Mouse (Mus musculus): ENCODE measurements around the gene Fam189a1. TPM values are rescaled to one million over a fixed set of nuclear protein-coding genes. Genes with fewer than 3 reads are reported as not detected.
A peak's percentile ranks its signal among the peaks of the same experiment; 100 is the strongest.

The Fam189a1 gene
- polyA plus RNA-seq, 1 experiment from 2014 or later, result 0.54 TPM

DNA sequence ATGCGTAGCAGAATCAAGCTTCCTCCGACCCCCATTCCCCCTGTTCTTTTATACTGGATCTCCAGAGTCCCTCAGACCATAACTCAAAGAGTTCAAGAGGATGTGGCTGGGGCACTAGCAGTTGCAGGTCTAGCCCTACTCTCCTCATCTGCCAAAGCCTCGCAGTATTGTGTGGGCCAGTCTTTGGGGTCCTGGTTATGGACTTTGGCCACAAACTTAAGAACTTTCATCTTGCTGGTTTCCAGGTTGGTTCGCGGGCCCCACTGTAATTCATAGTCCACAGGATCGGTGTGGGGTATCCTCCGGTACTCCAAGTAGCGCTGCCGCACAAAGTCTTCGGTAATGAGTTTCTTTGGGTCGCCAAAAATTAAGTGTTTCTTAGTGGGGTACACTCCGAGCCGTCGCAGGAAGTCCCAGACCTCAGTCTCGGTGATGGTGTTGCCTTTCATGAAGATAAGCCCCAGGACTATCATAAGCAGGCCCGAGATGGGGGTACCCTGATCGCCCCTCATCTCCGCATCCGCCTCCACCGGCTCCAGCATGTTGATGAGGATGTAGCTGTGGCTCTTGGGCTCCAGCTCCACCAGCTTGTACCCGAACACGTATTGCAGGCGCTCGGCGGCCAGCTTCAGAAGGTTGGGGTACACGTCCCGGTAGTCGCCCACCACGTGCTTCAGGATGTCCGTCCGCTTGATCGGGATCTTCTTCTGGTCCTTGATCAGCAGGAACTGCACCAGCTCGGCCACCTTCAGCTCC is 284.2 kb downstream of the Fam189a1 start:
- no peaks in the 10 kb centered on the region for H3K9me3 ChIP-seq (ENCODE audit: control insufficient read depth, low read depth, low read length)
- peak; percentile 50 for ATAC-seq (ENCODE audit: insufficient number of reproducible peaks, insufficient read depth, low FRiP score, low read depth)
- peaks cover 8% of the 10 kb centered on the region for H3K4me1 ChIP-seq (ENCODE audit: control insufficient read depth, insufficient read depth, low read length)
- peak overlapping the region; percentile 95 for H3K9ac ChIP-seq (replicated peaks; ENCODE audit: low read depth, low read length)
- peak overlapping the region; percentile 97 for H3K27ac ChIP-seq (ENCODE audit: low read length)
- 1% methylated on average over 33 of the region's 33 CpGs for WGBS
- no peaks in the 10 kb centered on the region for H3K27me3 ChIP-seq (ENCODE audit: control insufficient read depth, insufficient read depth, low read length)
- peak overlapping the region; percentile 60 for H3K4me2 ChIP-seq (replicated peaks; ENCODE audit: low read depth, low read length)
- H3K4me3 ChIP-seq (ENCODE audit: low read depth, low read length), result peak overlapping the region; percentile 87
- no peaks in the 10 kb centered on the region for H3K36me3 ChIP-seq (ENCODE audit: control insufficient read depth, insufficient read depth, low read length)

DNA sequence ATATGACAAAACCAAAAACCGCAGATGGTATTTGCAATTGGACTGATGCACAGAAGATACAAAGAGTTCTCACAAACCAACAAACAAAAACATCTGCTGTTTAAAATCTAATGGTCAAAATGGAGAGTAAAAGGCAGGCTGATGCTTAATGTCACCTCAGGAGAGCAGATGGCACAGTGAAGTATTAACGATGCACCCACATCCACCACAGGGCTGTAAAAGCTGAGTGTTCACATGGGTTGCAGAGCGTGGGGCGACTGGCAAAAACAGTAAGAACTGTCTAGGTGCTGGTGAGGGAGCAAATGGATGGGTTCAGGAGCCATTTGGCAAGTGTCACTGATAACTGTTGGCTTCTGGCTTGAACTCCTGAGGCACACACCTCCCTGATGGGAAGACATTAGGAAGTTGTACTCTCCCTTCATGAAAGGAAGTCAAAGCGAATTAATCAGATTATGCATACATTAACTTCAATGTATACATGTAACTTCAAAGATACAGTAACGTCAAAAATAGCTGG is 286.8 kb downstream of the Fam189a1 start:
- no peak overlapping the region for H3K9ac ChIP-seq (replicated peaks; ENCODE audit: low read depth, low read length)
- H3K9me3 ChIP-seq (ENCODE audit: control insufficient read depth, low read depth, low read length), result no peaks in the 10 kb centered on the region
- no peaks in the 10 kb centered on the region for H3K27me3 ChIP-seq (ENCODE audit: control insufficient read depth, insufficient read depth, low read length)
- H3K4me2 ChIP-seq (replicated peaks; ENCODE audit: low read depth, low read length), result no peak overlapping the region
- ATAC-seq (ENCODE audit: insufficient number of reproducible peaks, insufficient read depth, low FRiP score, low read depth), result no peak
- no peak overlapping the region for H3K4me3 ChIP-seq (ENCODE audit: low read depth, low read length)
- peaks cover 8% of the 10 kb centered on the region for H3K4me1 ChIP-seq (ENCODE audit: control insufficient read depth, insufficient read depth, low read length)
- no peaks in the 10 kb centered on the region for H3K36me3 ChIP-seq (ENCODE audit: control insufficient read depth, insufficient read depth, low read length)
- WGBS, result 80% methylated on average over 6 of the region's 6 CpGs
- H3K27ac ChIP-seq (ENCODE audit: low read length), result no peak overlapping the region

DNA sequence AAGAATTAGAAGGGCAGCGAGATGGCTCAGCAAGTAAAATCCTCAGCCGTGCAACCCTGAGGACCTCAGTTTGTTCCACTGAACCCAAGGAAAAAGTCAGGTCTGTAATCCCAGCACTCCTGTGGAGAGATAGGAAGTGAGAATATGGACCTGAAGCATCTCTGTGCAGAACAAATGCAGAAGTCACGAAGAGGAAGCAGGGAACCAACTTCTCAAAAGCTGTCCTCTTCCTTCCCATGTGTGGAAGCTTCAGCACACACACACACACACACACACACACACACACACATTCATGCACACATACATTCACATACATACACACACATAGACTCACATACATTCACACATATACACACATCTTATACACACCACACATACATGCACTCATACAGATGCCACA is 292.8 kb downstream of the Fam189a1 start:
- no peaks in the 10 kb centered on the region for H3K4me1 ChIP-seq (ENCODE audit: control insufficient read depth, insufficient read depth, low read length)
- H3K27me3 ChIP-seq (ENCODE audit: control insufficient read depth, insufficient read depth, low read length), result no peaks in the 10 kb centered on the region
- no peak overlapping the region for H3K27ac ChIP-seq (ENCODE audit: low read length)
- no peaks in the 10 kb centered on the region for H3K36me3 ChIP-seq (ENCODE audit: control insufficient read depth, insufficient read depth, low read length)
- WGBS, result 75% methylated on average over 3 of the region's 3 CpGs
- H3K9me3 ChIP-seq (ENCODE audit: control insufficient read depth, low read depth, low read length), result no peaks in the 10 kb centered on the region
- H3K4me3 ChIP-seq (ENCODE audit: low read depth, low read length), result no peak overlapping the region
- no peak for ATAC-seq (ENCODE audit: insufficient number of reproducible peaks, insufficient read depth, low FRiP score, low read depth)
- no peak overlapping the region for H3K9ac ChIP-seq (replicated peaks; ENCODE audit: low read depth, low read length)
- H3K4me2 ChIP-seq (replicated peaks; ENCODE audit: low read depth, low read length), result no peak overlapping the region

DNA sequence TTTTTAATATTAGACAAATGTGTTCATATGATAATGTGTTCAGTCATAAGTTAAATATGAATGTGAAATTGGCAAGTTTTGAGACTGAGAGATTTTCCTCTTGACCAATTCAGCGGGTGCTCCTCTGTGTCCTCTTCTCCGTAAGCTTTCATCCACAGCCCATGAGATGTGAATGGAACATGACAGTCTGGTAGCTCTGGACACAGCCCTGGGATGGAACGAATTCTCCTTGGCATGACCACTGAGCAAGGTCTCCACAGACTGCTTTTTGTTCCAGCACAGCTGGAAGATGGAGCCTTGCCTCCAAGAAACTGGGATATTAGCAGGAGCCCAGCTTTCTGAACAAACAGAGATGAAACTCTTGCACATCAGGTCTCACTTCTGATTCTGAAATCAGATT is 293.4 kb downstream of the Fam189a1 start:
- ATAC-seq (ENCODE audit: insufficient number of reproducible peaks, insufficient read depth, low FRiP score, low read depth), result no peak
- Histone ChIP-seq H3K9me3 (ENCODE audit: control insufficient read depth, low read depth, low read length) (no peaks in the 10 kb centered on the region), H3K9ac (replicated peaks; ENCODE audit: low read depth, low read length) (no peak overlapping the region), H3K27ac (ENCODE audit: low read length) (no peak overlapping the region), H3K4me2 (replicated peaks; ENCODE audit: low read depth, low read length) (no peak overlapping the region), H3K4me3 (ENCODE audit: low read depth, low read length) (no peak overlapping the region), H3K27me3 (ENCODE audit: control insufficient read depth, insufficient read depth, low read length) (no peaks in the 10 kb centered on the region), H3K4me1 (ENCODE audit: control insufficient read depth, insufficient read depth, low read length) (no peaks in the 10 kb centered on the region), H3K36me3 (ENCODE audit: control insufficient read depth, insufficient read depth, low read length) (no peaks in the 10 kb centered on the region)
- WGBS, result 82% methylated on average over 3 of the region's 3 CpGs

DNA sequence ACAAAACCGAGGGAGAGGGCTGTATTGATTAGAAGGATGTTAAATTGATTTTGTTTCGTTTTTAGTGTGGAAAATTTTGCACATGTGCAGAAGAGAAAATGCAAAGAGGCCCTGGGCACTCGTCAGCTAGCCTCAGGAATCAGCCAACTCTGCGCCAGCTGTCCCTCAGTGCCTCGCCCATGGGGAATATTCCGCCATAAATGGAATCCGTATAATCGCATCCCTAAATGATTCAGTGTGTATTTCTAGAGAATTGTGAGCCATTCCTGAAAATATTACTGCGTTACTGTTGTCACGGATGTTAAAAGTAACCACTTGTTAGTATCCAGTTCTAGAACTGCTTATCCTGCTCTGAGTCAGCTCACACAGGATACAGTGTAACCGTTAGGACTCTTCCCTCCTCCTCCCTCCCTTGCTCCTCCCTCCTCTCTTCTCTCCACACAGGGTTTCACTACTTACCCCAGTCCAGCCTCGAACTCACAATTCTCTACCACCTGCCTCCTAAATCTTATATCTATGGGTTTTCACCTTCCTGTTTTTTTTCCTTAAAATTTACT is 299.8 kb downstream of the Fam189a1 start:
- Histone ChIP-seq H3K4me1 (ENCODE audit: control insufficient read depth, insufficient read depth, low read length) (no peaks in the 10 kb centered on the region), H3K4me2 (replicated peaks; ENCODE audit: low read depth, low read length) (no peak overlapping the region), H3K27me3 (ENCODE audit: control insufficient read depth, insufficient read depth, low read length) (no peaks in the 10 kb centered on the region), H3K4me3 (ENCODE audit: low read depth, low read length) (no peak overlapping the region), H3K27ac (ENCODE audit: low read length) (no peak overlapping the region), H3K36me3 (ENCODE audit: control insufficient read depth, insufficient read depth, low read length) (no peaks in the 10 kb centered on the region), H3K9me3 (ENCODE audit: control insufficient read depth, low read depth, low read length) (no peaks in the 10 kb centered on the region), H3K9ac (replicated peaks; ENCODE audit: low read depth, low read length) (no peak overlapping the region)
- no peak for ATAC-seq (ENCODE audit: insufficient number of reproducible peaks, insufficient read depth, low FRiP score, low read depth)
- WGBS, result 77% methylated on average over 12 of the region's 12 CpGs

DNA sequence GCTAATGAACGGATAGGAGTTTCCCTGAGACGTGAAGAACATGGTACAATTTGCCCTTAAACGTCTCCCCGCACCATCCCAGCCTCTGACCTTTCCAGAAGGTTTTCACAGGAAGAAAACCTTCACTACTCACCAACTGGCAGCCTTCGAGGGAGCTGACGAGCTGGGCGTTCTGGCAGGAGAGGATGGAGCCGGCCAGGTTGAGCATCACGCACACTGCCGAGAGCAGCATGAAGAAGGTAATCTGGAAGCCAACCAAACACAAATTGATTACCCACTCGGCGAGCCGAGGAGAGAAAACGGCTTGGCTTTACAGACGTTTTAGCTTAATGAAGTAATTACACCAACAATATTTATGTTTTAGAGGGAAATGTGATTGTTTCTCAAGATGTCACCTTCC is 300.4 kb downstream of the Fam189a1 start:
- Histone ChIP-seq H3K27ac (ENCODE audit: low read length) (no peak overlapping the region), H3K4me2 (replicated peaks; ENCODE audit: low read depth, low read length) (no peak overlapping the region)

DNA sequence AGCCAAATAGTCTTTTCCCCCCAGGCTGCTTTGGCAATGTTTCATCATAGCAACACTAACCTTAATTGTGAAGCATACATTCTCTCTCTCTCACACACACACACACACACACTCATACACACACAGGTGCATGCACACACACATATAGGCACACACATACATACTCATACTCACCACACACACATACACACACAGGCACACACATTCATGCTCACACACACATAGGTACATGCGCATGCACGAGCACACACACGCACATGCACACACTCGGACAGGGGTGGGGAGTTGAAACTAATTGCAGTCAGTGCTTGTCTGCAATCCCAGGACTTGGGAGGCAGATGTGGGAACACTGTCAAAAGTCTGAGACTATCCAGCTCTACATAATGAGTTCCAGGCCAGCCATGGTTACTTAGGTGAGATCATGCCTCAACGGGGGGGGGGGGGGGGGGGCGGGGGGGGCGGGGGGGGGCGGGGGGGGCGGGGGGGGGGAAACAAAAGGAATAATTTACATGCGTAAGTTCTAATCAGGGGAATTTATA is 300.9 kb downstream of the Fam189a1 start:
- H3K4me2 ChIP-seq (replicated peaks; ENCODE audit: low read depth, low read length), result no peak overlapping the region
- no peak overlapping the region for H3K9ac ChIP-seq (replicated peaks; ENCODE audit: low read depth, low read length)
- no peaks in the 10 kb centered on the region for H3K27me3 ChIP-seq (ENCODE audit: control insufficient read depth, insufficient read depth, low read length)
- H3K27ac ChIP-seq (ENCODE audit: low read length), result no peak overlapping the region
- 0 out of 2 replicates have a peak, but pooled peaks have one; percentile 33 for ATAC-seq (ENCODE audit: insufficient number of reproducible peaks, insufficient read depth, low FRiP score, low read depth)
- H3K36me3 ChIP-seq (ENCODE audit: control insufficient read depth, insufficient read depth, low read length), result no peaks in the 10 kb centered on the region
- no peaks in the 10 kb centered on the region for H3K9me3 ChIP-seq (ENCODE audit: control insufficient read depth, low read depth, low read length)
- no peak overlapping the region for H3K4me3 ChIP-seq (ENCODE audit: low read depth, low read length)
- H3K4me1 ChIP-seq (ENCODE audit: control insufficient read depth, insufficient read depth, low read length), result no peaks in the 10 kb centered on the region
- WGBS, result 83% methylated on average over 5 of the region's 10 CpGs

More for the DNA sequence above, 300.4 kb downstream of the Fam189a1 start:
- H3K9ac ChIP-seq (replicated peaks; ENCODE audit: low read depth, low read length), result no peak overlapping the region
- H3K27me3 ChIP-seq (ENCODE audit: control insufficient read depth, insufficient read depth, low read length), result no peaks in the 10 kb centered on the region
- H3K4me3 ChIP-seq (ENCODE audit: low read depth, low read length), result no peak overlapping the region
- no peak for ATAC-seq (ENCODE audit: insufficient number of reproducible peaks, insufficient read depth, low FRiP score, low read depth)
- no peaks in the 10 kb centered on the region for H3K4me1 ChIP-seq (ENCODE audit: control insufficient read depth, insufficient read depth, low read length)
- H3K9me3 ChIP-seq (ENCODE audit: control insufficient read depth, low read depth, low read length), result no peaks in the 10 kb centered on the region
- H3K36me3 ChIP-seq (ENCODE audit: control insufficient read depth, insufficient read depth, low read length), result no peaks in the 10 kb centered on the region
- WGBS, result 59% methylated on average over 15 of the region's 15 CpGs

DNA sequence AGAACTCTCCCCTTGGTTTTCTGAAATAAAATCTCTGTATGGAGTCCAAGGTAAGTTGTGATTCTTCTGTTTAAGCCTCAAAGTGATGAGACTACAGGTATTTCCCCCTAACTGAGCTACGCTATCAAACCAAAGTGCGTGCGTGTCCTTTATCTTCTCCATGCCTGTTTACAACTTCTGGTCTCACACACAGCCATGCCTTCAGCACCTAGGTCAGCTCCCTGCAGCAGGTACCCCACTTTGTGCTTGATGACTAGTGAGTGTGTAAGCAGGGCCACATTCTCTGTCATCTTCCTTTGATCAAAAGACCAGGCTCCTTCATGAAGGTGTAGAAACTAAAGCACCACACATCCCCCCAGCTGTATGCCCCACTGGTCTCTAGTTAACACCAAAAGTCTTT is 305.6 kb downstream of the Fam189a1 start:
- ATAC-seq (ENCODE audit: insufficient number of reproducible peaks, insufficient read depth, low FRiP score, low read depth), result no peak

More for the DNA sequence above, 305.6 kb downstream of the Fam189a1 start:
- Histone ChIP-seq H3K27ac (ENCODE audit: low read length) (no peak overlapping the region), H3K4me3 (ENCODE audit: low read depth, low read length) (no peak overlapping the region), H3K36me3 (ENCODE audit: control insufficient read depth, insufficient read depth, low read length) (no peaks in the 10 kb centered on the region), H3K9me3 (ENCODE audit: control insufficient read depth, low read depth, low read length) (no peaks in the 10 kb centered on the region), H3K27me3 (ENCODE audit: control insufficient read depth, insufficient read depth, low read length) (no peaks in the 10 kb centered on the region), H3K4me1 (ENCODE audit: control insufficient read depth, insufficient read depth, low read length) (no peaks in the 10 kb centered on the region), H3K9ac (replicated peaks; ENCODE audit: low read depth, low read length) (no peak overlapping the region), H3K4me2 (replicated peaks; ENCODE audit: low read depth, low read length) (no peak overlapping the region)
- WGBS, result 19% methylated on average over 3 of the region's 3 CpGs
